ENCODE assay signal across 17 mouse cellular contexts in the genomic region with DNA sequence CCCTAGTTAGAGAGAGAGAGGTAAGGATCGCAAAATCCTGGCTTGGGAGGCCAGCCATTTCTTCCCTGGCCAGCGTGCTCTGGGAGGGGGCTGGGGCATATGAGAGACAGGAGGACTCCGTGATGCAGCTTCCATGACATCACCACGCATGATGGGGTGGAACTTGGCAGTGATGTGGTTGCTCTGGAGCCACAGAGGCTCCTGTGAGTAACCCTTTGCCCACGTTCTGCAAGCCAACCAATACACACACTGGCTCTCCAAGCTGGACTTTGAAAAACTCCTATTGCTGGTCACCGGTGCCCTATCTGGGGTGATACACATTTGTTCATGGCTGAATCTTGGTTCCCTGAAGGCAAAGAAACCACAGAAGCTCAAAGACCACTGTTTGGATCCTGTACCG. TPM values are rescaled to one million over a fixed set of nuclear protein-coding genes. Genes with fewer than 3 reads are reported as not detected.
DNase-seq lines count a peak whose midpoint lies in the region; ATAC-seq and TF ChIP-seq lines count a peak whose summit lies in the region.
"Had no signal": no experiment of that assay in that cellular context is flagged by ENCODE, and none has a peak within 500 bp of the region (broad histone marks: within the 10 kb centered on the region; RNA-seq: fewer than 3 reads in every experiment).

No protein-coding gene starts in this region.

- ATAC-seq in embryonic facial prominence, embryonic 15.5 days (ENCODE audit: insufficient number of reproducible peaks, low FRiP score, low TSS enrichment, low read depth), result no peak
- no peak for ATAC-seq in heart, embryonic 13.5 days (ENCODE audit: extremely low read depth, insufficient number of reproducible peaks, low FRiP score, low TSS enrichment)
- no peak for ATAC-seq in kidney, postnatal 0 days (replicated peaks; ENCODE audit: low FRiP score, low read depth)
- no peak for ATAC-seq in limb, embryonic 13.5 days (ENCODE audit: low FRiP score, low read depth)
- ATAC-seq: hindbrain, embryonic 16.5 days had no signal

- no peak overlapping the region for H3K4me3 ChIP-seq in embryonic facial prominence, embryonic 15.5 days (replicated peaks)
- H3K4me3 ChIP-seq in embryonic facial prominence, embryonic 10.5 days, result no peak overlapping the region
- no peak overlapping the region for H3K4me3 ChIP-seq in heart, embryonic 13.5 days
- no peak overlapping the region for H3K4me3 ChIP-seq in kidney, postnatal 0 days (replicated peaks; ENCODE audit: low read depth, low read length)
- no peak overlapping the region for H3K4me3 ChIP-seq in limb, embryonic 13.5 days
- H3K4me3 ChIP-seq: forebrain, embryonic 12.5 days had no signal

- H3K9ac ChIP-seq in embryonic facial prominence, embryonic 15.5 days, result no peak overlapping the region
- no peak overlapping the region for H3K9ac ChIP-seq in heart, embryonic 13.5 days
- no peak overlapping the region for H3K9ac ChIP-seq in kidney, postnatal 0 days (ENCODE audit: low read depth, low read length)
- H3K9ac ChIP-seq in limb, embryonic 13.5 days, result no peak overlapping the region
- H3K9ac ChIP-seq: forebrain, embryonic 12.5 days; forebrain, postnatal 0 days had no signal

- H3K27ac ChIP-seq in embryonic facial prominence, embryonic 15.5 days (replicated peaks), result 0 out of 2 replicates have a peak overlapping the region, but pooled peaks have one; percentile 1
- no peak overlapping the region for H3K27ac ChIP-seq in embryonic facial prominence, embryonic 10.5 days (replicated peaks)
- H3K27ac ChIP-seq in heart, embryonic 13.5 days (replicated peaks), result peak overlapping the region; percentile 40; the same call in 1 of the 2 replicates
- 0 out of 2 replicates have a peak overlapping the region, but pooled peaks have one; percentile 36 for H3K27ac ChIP-seq in kidney, postnatal 0 days
- H3K27ac ChIP-seq in limb, embryonic 13.5 days, result peak overlapping the region; percentile 1; the same call in 1 of the 2 replicates

- H3K27me3 ChIP-seq in embryonic facial prominence, embryonic 15.5 days, result no peaks in the 10 kb centered on the region
- no peaks in the 10 kb centered on the region for H3K27me3 ChIP-seq in embryonic facial prominence, embryonic 10.5 days (replicated peaks; ENCODE audit: low read depth, poor library complexity, severe bottlenecking)
- H3K27me3 ChIP-seq in heart, embryonic 13.5 days (replicated peaks), result no peaks in the 10 kb centered on the region
- no peaks in the 10 kb centered on the region for H3K27me3 ChIP-seq in kidney, postnatal 0 days (ENCODE audit: insufficient read depth, low read length)
- no peaks in the 10 kb centered on the region for H3K27me3 ChIP-seq in limb, embryonic 13.5 days
- H3K27me3 ChIP-seq: forebrain, embryonic 12.5 days had no signal

- WGBS in embryonic facial prominence, embryonic 15.5 days, result 72% methylated on average over 7 of the region's 7 CpGs
- 77% methylated on average over 7 of the region's 7 CpGs for WGBS in embryonic facial prominence, embryonic 10.5 days
- 66% methylated on average over 7 of the region's 7 CpGs for WGBS in heart, embryonic 13.5 days
- 69% methylated on average over 7 of the region's 7 CpGs for WGBS in kidney, postnatal 0 days
- WGBS in limb, embryonic 13.5 days, result 80% methylated on average over 7 of the region's 7 CpGs

- TF ChIP-seq CTCF in kidney, postnatal 0 days (IDR thresholded peaks at IDR 0.05; ENCODE audit: low read depth), result no peak

- no peaks in the 10 kb centered on the region for H3K9me3 ChIP-seq in embryonic facial prominence, embryonic 15.5 days (replicated peaks)
- H3K9me3 ChIP-seq in embryonic facial prominence, embryonic 10.5 days, result no peaks in the 10 kb centered on the region
- H3K9me3 ChIP-seq in heart, embryonic 13.5 days, result no peaks in the 10 kb centered on the region
- H3K9me3 ChIP-seq in kidney, postnatal 0 days (replicated peaks; ENCODE audit: low read length), result no peaks in the 10 kb centered on the region
- no peaks in the 10 kb centered on the region for H3K9me3 ChIP-seq in limb, embryonic 13.5 days
- H3K9me3 ChIP-seq: forebrain, embryonic 12.5 days had no signal

- H3K4me1 ChIP-seq in embryonic facial prominence, embryonic 15.5 days, result peaks cover 56% of the 10 kb centered on the region
- peaks cover 60% of the 10 kb centered on the region for H3K4me1 ChIP-seq in embryonic facial prominence, embryonic 10.5 days
- peaks cover 86% of the 10 kb centered on the region for H3K4me1 ChIP-seq in heart, embryonic 13.5 days
- peaks cover 26% of the 10 kb centered on the region for H3K4me1 ChIP-seq in kidney, postnatal 0 days (replicated peaks; ENCODE audit: insufficient read depth, low read length)
- H3K4me1 ChIP-seq in limb, embryonic 13.5 days, result peaks cover 47% of the 10 kb centered on the region

- H3K36me3 ChIP-seq in embryonic facial prominence, embryonic 15.5 days, result peaks cover 46% of the 10 kb centered on the region
- peaks cover 100% of the 10 kb centered on the region for H3K36me3 ChIP-seq in embryonic facial prominence, embryonic 10.5 days (replicated peaks)
- H3K36me3 ChIP-seq in heart, embryonic 13.5 days, result peaks cover 95% of the 10 kb centered on the region
- peaks cover 49% of the 10 kb centered on the region for H3K36me3 ChIP-seq in kidney, postnatal 0 days (ENCODE audit: insufficient read depth, low read length)
- H3K36me3 ChIP-seq in limb, embryonic 13.5 days, result peaks cover 93% of the 10 kb centered on the region
- H3K36me3 ChIP-seq: forebrain, embryonic 12.5 days had no signal

- DNase-seq in embryonic facial prominence, embryonic 10.5 days (ENCODE audit: low spot score), result no peak
- no peak for DNase-seq in heart, postnatal 4 days
- no peak for DNase-seq in kidney, postnatal 0 days (ENCODE audit: low spot score)
- no peak for DNase-seq in kidney, postnatal 10 days
- no peak for DNase-seq in testis, postnatal 10 days (ENCODE audit: low spot score)
- DNase-seq: adrenal gland, adult 2 months; adrenal gland, postnatal 25 days; cerebellum, adult 18-20 months; cerebellum, adult 9-11 months; forebrain, postnatal 0 days; gastrocnemius, postnatal 14 days; kidney, adult 11 months had no signal

- no peak overlapping the region for H3K4me2 ChIP-seq in embryonic facial prominence, embryonic 15.5 days (replicated peaks)
- no peak overlapping the region for H3K4me2 ChIP-seq in heart, embryonic 13.5 days
- no peak overlapping the region for H3K4me2 ChIP-seq in kidney, postnatal 0 days (ENCODE audit: low read length)
- no peak overlapping the region for H3K4me2 ChIP-seq in limb, embryonic 13.5 days (replicated peaks)
- H3K4me2 ChIP-seq: forebrain, embryonic 12.5 days had no signal

RNA-seq across cellular contexts. Expression of gene Smad6, which starts 20.8 kb away (rescaled TPM):
- 12.8 and 15.5 TPM in 2 replicates for polyA plus RNA-seq in embryonic facial prominence, embryonic 15.5 days (2015; fragmentation: Nextera tagmentation; extraction: Ambion mirVana)
- polyA plus RNA-seq in embryonic facial prominence, embryonic 10.5 days (2016; fragmentation: Nextera tagmentation; extraction: Ambion mirVana), result 7.2 and 7.3 TPM in 2 replicates
- polyA plus RNA-seq in heart, embryonic 13.5 days (2015; fragmentation: Nextera tagmentation; extraction: Ambion mirVana), result 18.5 and 19.3 TPM in 2 replicates
- 10 to 100 TPM; 18.5 to 20.1 TPM for total RNA-seq in heart, postnatal 4 days (2021)
- 7.2 and 10.6 TPM in 2 replicates for polyA plus RNA-seq in kidney, postnatal 0 days (2015; fragmentation: Nextera tagmentation; extraction: Ambion mirVana)
- 10.8 and 11.0 TPM in 2 replicates for polyA plus RNA-seq in limb, embryonic 13.5 days (2015; fragmentation: Nextera tagmentation; extraction: Ambion mirVana)
